In genomic region chr1:166255651-166256050, GRCm38 (mm10) we compare ENCODE assay signal across 11 mouse cellular contexts. TPM values are rescaled to one million over a fixed set of nuclear protein-coding genes. Genes with fewer than 3 reads are reported as not detected.
DNase-seq lines count a peak whose midpoint lies in the region; ATAC-seq lines count a peak whose summit lies in the region.
"Had no signal": no experiment of that assay in that cellular context is flagged by ENCODE, and none has a peak within 500 bp of the region (broad histone marks: within the 10 kb centered on the region; RNA-seq: fewer than 3 reads in every experiment).

No protein-coding gene starts in this region.

- no peaks in the 10 kb centered on the region for H3K36me3 ChIP-seq in forebrain, embryonic 11.5 days (ENCODE audit: control insufficient read depth, insufficient read depth, low read length)
- H3K36me3 ChIP-seq in midbrain, embryonic 13.5 days = no peaks in the 10 kb centered on the region
- H3K36me3 ChIP-seq: heart, embryonic 12.5 days; liver, embryonic 13.5 days had no signal

- peak overlapping the region; percentile 74 for H3K4me2 ChIP-seq in forebrain, embryonic 11.5 days (ENCODE audit: low read depth, low read length, severe bottlenecking)
- H3K4me2 ChIP-seq in midbrain, embryonic 13.5 days (replicated peaks) = peak overlapping the region; percentile 81
- H3K4me2 ChIP-seq: liver, embryonic 13.5 days had no signal

- peaks cover 16% of the 10 kb centered on the region for H3K4me1 ChIP-seq in forebrain, embryonic 11.5 days (replicated peaks; ENCODE audit: control insufficient read depth, insufficient read depth, low read length)
- peaks cover 55% of the 10 kb centered on the region for H3K4me1 ChIP-seq in midbrain, embryonic 13.5 days (replicated peaks)
- H3K4me1 ChIP-seq: liver, embryonic 13.5 days had no signal

- H3K9me3 ChIP-seq in forebrain, embryonic 11.5 days (ENCODE audit: control insufficient read depth, low read length) = no peaks in the 10 kb centered on the region
- no peaks in the 10 kb centered on the region for H3K9me3 ChIP-seq in midbrain, embryonic 13.5 days
- H3K9me3 ChIP-seq: heart, embryonic 12.5 days; liver, embryonic 13.5 days had no signal

- peaks cover 2% of the 10 kb centered on the region; the same call in 1 of the 2 replicates for H3K27me3 ChIP-seq in forebrain, embryonic 11.5 days (ENCODE audit: control insufficient read depth, insufficient read depth, low read length)
- H3K27me3 ChIP-seq in midbrain, embryonic 13.5 days = peaks cover 12% of the 10 kb centered on the region; the same call in 1 of the 2 replicates

- peak overlapping the region; percentile 83 for H3K9ac ChIP-seq in forebrain, embryonic 11.5 days (ENCODE audit: low read length)
- H3K9ac ChIP-seq in midbrain, embryonic 13.5 days (replicated peaks) = peak overlapping the region; percentile 79
- H3K9ac ChIP-seq: heart, embryonic 12.5 days; liver, embryonic 13.5 days had no signal

- peak overlapping the region; percentile 66 for H3K4me3 ChIP-seq in forebrain, embryonic 11.5 days (ENCODE audit: low read depth, low read length)
- peak overlapping the region; percentile 62 for H3K4me3 ChIP-seq in midbrain, embryonic 13.5 days (replicated peaks)
- H3K4me3 ChIP-seq: liver, embryonic 13.5 days had no signal

- WGBS in forebrain, embryonic 11.5 days = 11% methylated on average over 2 of the region's 2 CpGs
- WGBS in midbrain, embryonic 13.5 days = 6% methylated on average over 2 of the region's 2 CpGs

- peak; percentile 20; the same call in 1 of the 2 replicates for ATAC-seq in forebrain, embryonic 11.5 days (replicated peaks; ENCODE audit: low FRiP score)
- peak; percentile 24; the same call in 1 of the 2 replicates for ATAC-seq in midbrain, embryonic 13.5 days
- no peak for ATAC-seq in CD4-positive, CD25-positive, alpha-beta regulatory T cell, adult 4 months

- H3K27ac ChIP-seq in forebrain, embryonic 11.5 days (ENCODE audit: low read depth, low read length) = no peak overlapping the region; the same call in 1 of the 2 replicates
- H3K27ac ChIP-seq in midbrain, embryonic 13.5 days = peak overlapping the region; percentile 74
- H3K27ac ChIP-seq: liver, embryonic 13.5 days had no signal

- DNase-seq in embryo, embryonic 11 days = peak; percentile 23
- no peak for DNase-seq in embryo, embryonic 10 days (ENCODE audit: low spot score)
- DNase-seq in 3134 (ENCODE audit: extremely low read depth, insufficient read length, low spot score) = peak; percentile 55
- no peak for DNase-seq in forebrain, embryonic 11.5 days (ENCODE audit: low spot score)
- no peak for DNase-seq in cerebellum, postnatal 14 days
- DNase-seq in right cerebral cortex, postnatal 14 days = no peak
- DNase-seq: liver, embryonic 13.5 days had no signal

RNA-seq across cellular contexts. Expression of gene Ildr2, which starts 1.7 kb away (rescaled TPM):
- 10.8 and 10.9 TPM in 2 replicates for polyA plus RNA-seq in forebrain, embryonic 11.5 days (2014; fragmentation: Nextera tagmentation; extraction: Ambion mirVana)
- polyA plus RNA-seq in midbrain, embryonic 13.5 days (2015; fragmentation: Nextera tagmentation; extraction: Ambion mirVana) = 5.3 and 6.5 TPM in 2 replicates
- polyA plus RNA-seq in CD4-positive, CD25-positive, alpha-beta regulatory T cell, adult 4 months (2017; shearing (Covaris generic)) = not detected

RNA-seq across cellular contexts. Expression of gene Mael, which starts 17.1 kb away (rescaled TPM):
- polyA plus RNA-seq in forebrain, embryonic 11.5 days (2014; fragmentation: Nextera tagmentation; extraction: Ambion mirVana) = not detected in 2 replicates
- not detected in 2 replicates for polyA plus RNA-seq in midbrain, embryonic 13.5 days (2015; fragmentation: Nextera tagmentation; extraction: Ambion mirVana)
- polyA plus RNA-seq in CD4-positive, CD25-positive, alpha-beta regulatory T cell, adult 4 months (2017; shearing (Covaris generic)) = not detected
- polyA plus RNA-seq: heart, embryonic 12.5 days; large intestine, adult 2 months; liver, embryonic 13.5 days had no signal

Comparison
In these comparisons a context has a peak if more than half of its experiments do, and no peak if none do; other contexts are left out.
1. DNase-seq: peak in embryo, embryonic 11 days (single experiment) and 3134 (single experiment); none in embryo, embryonic 10 days (single experiment), forebrain, embryonic 11.5 days (single experiment), cerebellum, postnatal 14 days (0 of 2) and right cerebral cortex, postnatal 14 days (single experiment).